Mouse (Mus musculus): ENCODE measurements around the gene Ggt6. TPM values are rescaled to one million over a fixed set of nuclear protein-coding genes. Genes with fewer than 3 reads are reported as not detected.

The Ggt6 gene
- total and polyA plus RNA-seq, 3 experiments = 0.13 to 0.19 TPM; not detected in 1

GRCm38 (mm10) chr11:72453105-72453953 is 18.0 kb downstream of the Ggt6 start (continued):
- no peak for TF ChIP-seq POLR2A (IDR thresholded peaks at IDR 0.05; ENCODE audit: low read depth, low read length)
- TF ChIP-seq IRF4 (IDR thresholded peaks at IDR 0.05; ENCODE audit: low read depth, low read length) = peak; percentile 29; the same call in 1 of the 2 replicates
- TF ChIP-seq EP300 (IDR thresholded peaks at IDR 0.05; ENCODE audit: low read length) = no peak
- no peak for TF ChIP-seq NELFE (IDR thresholded peaks at IDR 0.05; ENCODE audit: low read depth, low read length)
- TF ChIP-seq MAFK (IDR thresholded peaks at IDR 0.05; ENCODE audit: insufficient replicate concordance, low read length) = no peak
- TF ChIP-seq MXI1 (IDR thresholded peaks at IDR 0.05; ENCODE audit: low read depth, low read length) = peak; percentile 68; the same call in 1 of the 2 replicates
- no peak for TF ChIP-seq KAT2A (IDR thresholded peaks at IDR 0.05; ENCODE audit: insufficient replicate concordance, low read length)
- TF ChIP-seq CHD2 (IDR thresholded peaks at IDR 0.05; ENCODE audit: low read length) = peak; percentile 18; the same call in 1 of the 2 replicates
- TF ChIP-seq MEF2A (IDR thresholded peaks at IDR 0.05; ENCODE audit: borderline replicate concordance, low read depth, low read length) = no peak
- no peak for TF ChIP-seq BHLHE40 (IDR thresholded peaks at IDR 0.05; ENCODE audit: low read depth, low read length)
- no peak for TF ChIP-seq ZC3H11A (IDR thresholded peaks at IDR 0.05; ENCODE audit: low read depth, low read length)
- no peak for TF ChIP-seq USF1 (IDR thresholded peaks at IDR 0.05; ENCODE audit: low read depth, low read length)
- TF ChIP-seq RAD21 (IDR thresholded peaks at IDR 0.05; ENCODE audit: low read depth, low read length) = no peak
- no peak for TF ChIP-seq UBTF (IDR thresholded peaks at IDR 0.05; ENCODE audit: low read depth, low read length)
- TF ChIP-seq MAX (IDR thresholded peaks at IDR 0.05; ENCODE audit: low read length) = no peak
- no peak for TF ChIP-seq SIN3A (IDR thresholded peaks at IDR 0.05; ENCODE audit: low read length)
- peak; percentile 64; the same call in 1 of the 2 replicates for TF ChIP-seq MAZ (IDR thresholded peaks at IDR 0.05; ENCODE audit: low read depth, low read length)

DNA sequence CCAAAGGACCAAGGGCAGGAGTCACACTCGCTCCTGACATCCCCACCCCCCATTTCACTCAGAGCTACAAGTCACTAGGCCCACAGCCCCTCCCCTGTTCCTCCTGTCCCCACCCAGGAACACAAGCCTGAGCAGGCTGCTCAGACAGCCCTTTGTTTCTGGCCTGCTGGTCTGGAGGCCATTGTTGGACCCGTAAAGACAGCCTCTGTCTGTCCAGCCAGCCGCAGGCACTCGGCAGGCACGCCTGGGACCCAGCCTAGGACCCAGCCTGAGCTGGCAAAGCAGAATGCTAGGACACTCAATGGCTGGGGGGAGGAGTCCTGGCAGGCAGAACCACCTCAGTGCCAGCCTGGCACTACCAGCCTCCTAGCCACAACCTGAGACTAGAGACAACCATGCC is 20.4 kb downstream of the Ggt6 start:
- in situ Hi-C loops (cut with MboI; ENCODE audit: low pct_ligation_motif_present, low pct_unique_long_range_greater_than_20kb, low sequenced_read_pairs) (loop anchor here (5.0 kb wide), 1 partner anchor 82 kb away; no protein-coding TSS in a partner anchor), dilution Hi-C loops (cut with MboI; ENCODE audit: extremely low pct_ligation_motif_present, extremely low pct_unique_long_range_greater_than_20kb, low sequenced_read_pairs) (no loop called here)

More for the DNA sequence above, 20.4 kb downstream of the Ggt6 start:
- TF ChIP-seq IRF4 (IDR thresholded peaks at IDR 0.05; ENCODE audit: low read depth, low read length) (no peak), MEF2A (IDR thresholded peaks at IDR 0.05; ENCODE audit: borderline replicate concordance, low read depth, low read length) (no peak), ZNF384 (IDR thresholded peaks at IDR 0.05; ENCODE audit: low read depth, low read length) (no peak), MAZ (IDR thresholded peaks at IDR 0.05; ENCODE audit: low read depth, low read length) (no peak), RCOR1 (conservative IDR thresholded peaks at IDR 0.05; ENCODE audit: low read depth, low read length) (no peak), NRF1 (IDR thresholded peaks at IDR 0.05; ENCODE audit: low read depth, low read length) (no peak), MAFK (IDR thresholded peaks at IDR 0.05; ENCODE audit: insufficient replicate concordance, low read length) (no peak), ELF1 (IDR thresholded peaks at IDR 0.05; ENCODE audit: low read depth, low read length) (no peak), E2F4 (IDR thresholded peaks at IDR 0.05; ENCODE audit: insufficient replicate concordance, low read depth, low read length) (no peak), ZKSCAN1 (IDR thresholded peaks at IDR 0.05; ENCODE audit: borderline replicate concordance, low read depth, low read length) (no peak), UBTF (IDR thresholded peaks at IDR 0.05; ENCODE audit: low read depth, low read length) (no peak)
- Histone ChIP-seq H3K4me3 (replicated peaks in 1 of 3; ENCODE audit: low read depth in 2 of 3, low read length in 2 of 3, poor library complexity in 1 of 3) (no peak overlapping the region), H3K36me3 (replicated peaks in 1 of 2; ENCODE audit: control insufficient read depth in 1 of 2, insufficient read depth in 1 of 2, low read length in 1 of 2) (peaks cover 19 to 30% of the 10 kb centered on the region in 2 experiments), H3K9ac (ENCODE audit: insufficient read depth, low read depth) (no peak overlapping the region), H3K27ac (ENCODE audit: insufficient read depth, low read depth) (no peak overlapping the region), H3K9me3 (replicated peaks; ENCODE audit: low read length) (no peaks in the 10 kb centered on the region), H3K79me2 (replicated peaks; ENCODE audit: control insufficient read depth, extremely low read depth, insufficient read depth, poor library complexity, severe bottlenecking) (no peaks in the 10 kb centered on the region), H3K27me3 (replicated peaks) (no peaks in the 10 kb centered on the region), H3K4me2 (ENCODE audit: insufficient read depth, low read depth, poor library complexity, severe bottlenecking) (no peak overlapping the region), H3K4me1 (ENCODE audit: control insufficient read depth in 1 of 2, insufficient read depth in 2 of 2) (peaks cover 22 to 52% of the 10 kb centered on the region in 2 experiments)
- DNase-seq (ENCODE audit: extremely low read depth) = no peak
